ENCODE assay signal across 7 mouse cellular contexts in genomic region chr5:96921973-96922715, GRCm38 (mm10).
DNase-seq lines count a peak whose midpoint lies in the region; ATAC-seq and TF ChIP-seq lines count a peak whose summit lies in the region.

No protein-coding gene starts in this region.

- H3K4me3 ChIP-seq in cortical plate, adult 2 months (ENCODE audit: insufficient read depth, low read length), result no peak overlapping the region
- H3K4me3 ChIP-seq in hindbrain, embryonic 15.5 days, result no peak overlapping the region
- H3K4me3 ChIP-seq in liver, embryonic 14.5 days (ENCODE audit: insufficient read depth in 1 of 2, low read depth in 2 of 2, low read length in 2 of 2), result no peak overlapping the region

- no peak for TF ChIP-seq POLR2A in cortical plate, adult 2 months (IDR thresholded peaks at IDR 0.05; ENCODE audit: extremely low read depth, insufficient read depth, low read length)

- no peak for ATAC-seq in hindbrain, embryonic 15.5 days (ENCODE audit: low FRiP score, low read depth)
- ATAC-seq in liver, embryonic 14.5 days (ENCODE audit: insufficient read depth), result no peak

- peak; percentile 62 for DNase-seq in adrenal gland, postnatal 10 days
- DNase-seq in liver, embryonic 14.5 days (ENCODE audit: low read depth in 3 of 3, low spot score in 3 of 3), result no peak
- no peak for DNase-seq in frontal cortex, postnatal 10 days (ENCODE audit: low spot score in 2 of 2)
- no peak for DNase-seq in layer of hippocampus, postnatal 36 days
- DNase-seq in embryo, embryonic 10.5 days (ENCODE audit: low spot score), result no peak

- 0 out of 2 replicates have a peak overlapping the region, but pooled peaks have one; percentile 50 for H3K27ac ChIP-seq in cortical plate, adult 2 months (ENCODE audit: insufficient read depth, low read length)
- 0 out of 2 replicates have a peak overlapping the region, but pooled peaks have one; percentile 9 for H3K27ac ChIP-seq in hindbrain, embryonic 15.5 days (replicated peaks)
- peak overlapping the region; percentile 99 for H3K27ac ChIP-seq in liver, embryonic 14.5 days

- no peaks in the 10 kb centered on the region for H3K9me3 ChIP-seq in hindbrain, embryonic 15.5 days
- no peaks in the 10 kb centered on the region for H3K9me3 ChIP-seq in liver, embryonic 14.5 days (ENCODE audit: control insufficient read depth, low read length)

- H3K9ac ChIP-seq in hindbrain, embryonic 15.5 days, result no peak overlapping the region
- peak overlapping the region; percentile 80 for H3K9ac ChIP-seq in liver, embryonic 14.5 days (replicated peaks)

- no peaks in the 10 kb centered on the region for H3K4me1 ChIP-seq in cortical plate, adult 2 months (ENCODE audit: control insufficient read depth, insufficient read depth, low read length)
- 0 out of 2 replicates have a peak, but pooled peaks cover 2% of the 10 kb centered on the region for H3K4me1 ChIP-seq in hindbrain, embryonic 15.5 days (replicated peaks)
- H3K4me1 ChIP-seq in liver, embryonic 14.5 days (replicated peaks; ENCODE audit: control insufficient read depth in 2 of 2, insufficient read depth in 2 of 2, low read length in 1 of 2), result peaks cover 69 to 80% of the 10 kb centered on the region in 2 experiments

- H3K36me3 ChIP-seq in hindbrain, embryonic 15.5 days, result no peaks in the 10 kb centered on the region
- H3K36me3 ChIP-seq in liver, embryonic 14.5 days (replicated peaks; ENCODE audit: control insufficient read depth, insufficient read depth, low read depth), result no peaks in the 10 kb centered on the region

- no peak for TF ChIP-seq CTCF in cortical plate, adult 2 months (IDR thresholded peaks at IDR 0.05; ENCODE audit: extremely low read depth, insufficient read depth, low read length)
- no peak for TF ChIP-seq CTCF in liver, embryonic 14.5 days (IDR thresholded peaks at IDR 0.05; ENCODE audit: low read depth)

- no peaks in the 10 kb centered on the region for H3K27me3 ChIP-seq in hindbrain, embryonic 15.5 days
- no peaks in the 10 kb centered on the region for H3K27me3 ChIP-seq in liver, embryonic 14.5 days (ENCODE audit: control insufficient read depth, insufficient read depth, low read length)

- no peak overlapping the region for H3K4me2 ChIP-seq in hindbrain, embryonic 15.5 days
- peak overlapping the region; percentile 58 for H3K4me2 ChIP-seq in liver, embryonic 14.5 days (ENCODE audit: low read depth)

- 72% methylated on average over 11 of the region's 11 CpGs for WGBS in hindbrain, embryonic 15.5 days
- WGBS in liver, embryonic 14.5 days (ENCODE audit: insufficient replicate concordance), result 26% methylated on average over 11 of the region's 11 CpGs

- TF ChIP-seq EP300 in liver, embryonic 14.5 days (IDR thresholded peaks at IDR 0.05; ENCODE audit: low read depth), result no peak

Comparison
In these comparisons a context has a peak if more than half of its experiments do, and no peak if none do; other contexts are left out.
1. H3K27ac ChIP-seq: peak in every context shown above with its lines; median percentile 99 in liver, embryonic 14.5 days; 50 in cortical plate, adult 2 months; 9 in hindbrain, embryonic 15.5 days.